Mouse (Mus musculus): ENCODE results near the gene Tnfrsf14.

The Tnfrsf14 gene

DNA sequence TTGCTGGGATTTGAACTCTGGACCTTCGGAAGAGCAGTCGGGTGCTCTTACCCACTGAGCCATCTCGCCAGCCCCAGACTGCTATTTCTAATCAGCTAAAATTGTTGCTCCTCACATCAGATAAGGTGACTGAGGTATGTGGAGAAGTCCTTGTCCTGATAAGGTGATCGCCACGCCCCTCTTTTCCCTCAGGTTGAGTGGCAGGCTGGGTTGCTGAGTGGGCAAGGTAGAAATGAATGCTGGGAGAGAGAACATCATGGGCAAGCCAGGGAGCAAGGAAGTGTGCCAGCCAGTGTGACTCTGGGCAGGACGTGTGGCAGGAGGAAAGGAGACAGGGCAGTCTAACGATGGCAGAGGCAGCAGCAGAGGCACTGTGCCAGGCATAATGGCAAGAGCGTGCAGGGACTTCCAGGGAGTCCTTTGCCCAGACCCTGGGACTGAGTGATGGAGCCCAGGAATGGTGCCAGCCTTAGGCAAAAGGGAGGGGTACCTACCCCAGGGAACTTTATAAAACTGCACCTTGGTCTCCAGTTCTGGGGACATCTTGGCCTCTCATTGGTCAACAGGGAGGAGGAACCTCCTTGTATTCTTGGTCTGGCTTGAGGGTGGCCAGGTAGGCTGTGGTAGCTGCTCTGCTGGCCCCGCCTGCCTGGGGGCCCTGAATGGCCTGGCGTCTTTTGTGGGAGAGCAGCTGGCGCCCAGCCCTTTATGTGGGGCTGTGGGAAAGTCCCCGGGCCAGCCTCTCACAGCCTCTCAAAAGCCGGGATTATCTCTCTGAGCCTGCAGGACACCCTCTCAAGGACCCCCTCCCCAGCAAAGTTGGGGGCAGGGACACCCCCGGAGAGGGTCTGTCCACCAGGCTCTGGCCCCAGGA is 19.9 kb upstream of the Tnfrsf14 start:
- DNase-seq: no peak

DNA sequence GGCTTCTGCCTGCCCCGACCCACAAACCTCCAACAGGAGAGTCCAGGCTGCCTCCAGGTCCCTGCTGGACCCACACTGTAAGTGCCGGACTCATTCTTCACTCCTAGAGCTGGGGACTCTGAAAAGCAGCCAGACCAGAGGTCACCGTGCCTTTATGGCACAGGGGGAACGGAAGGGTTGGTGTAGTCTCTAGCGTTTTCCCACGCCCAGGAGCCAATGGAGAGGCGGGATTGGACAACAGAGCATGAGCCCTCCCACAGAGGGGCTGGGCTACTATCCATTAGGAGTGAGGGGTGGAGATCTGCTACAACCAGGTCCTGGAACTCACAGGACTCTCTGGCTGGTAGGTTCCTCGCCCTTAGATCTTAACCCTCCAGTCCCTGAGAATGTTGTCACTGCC is 18.0 kb upstream of the Tnfrsf14 start:
- DNase-seq: no peak

DNA sequence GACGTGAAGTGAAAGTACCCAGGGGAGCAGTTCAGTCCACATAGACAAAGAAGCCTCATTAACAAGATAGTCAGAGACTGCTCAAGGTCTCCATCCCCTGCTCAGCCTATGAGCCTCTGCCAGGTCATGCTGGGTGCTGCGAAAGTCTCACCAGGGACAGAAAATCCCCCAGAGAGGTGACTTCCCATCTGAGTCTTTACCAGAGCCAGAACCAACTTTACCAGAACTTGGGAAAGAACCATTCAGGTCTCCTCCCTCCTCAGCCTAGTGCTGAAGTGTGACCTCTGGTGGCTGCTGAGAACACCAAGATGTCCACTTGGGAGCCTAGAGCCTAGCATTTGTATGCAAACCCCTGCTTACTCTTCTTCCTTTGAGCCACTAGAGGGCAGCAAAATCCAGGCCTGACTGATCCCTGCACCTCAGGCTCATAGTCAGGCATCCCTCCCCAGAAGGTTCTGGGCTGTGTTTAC is 15.8 kb upstream of the Tnfrsf14 start:
- DNase-seq: peak; percentile 71 to 77

DNA sequence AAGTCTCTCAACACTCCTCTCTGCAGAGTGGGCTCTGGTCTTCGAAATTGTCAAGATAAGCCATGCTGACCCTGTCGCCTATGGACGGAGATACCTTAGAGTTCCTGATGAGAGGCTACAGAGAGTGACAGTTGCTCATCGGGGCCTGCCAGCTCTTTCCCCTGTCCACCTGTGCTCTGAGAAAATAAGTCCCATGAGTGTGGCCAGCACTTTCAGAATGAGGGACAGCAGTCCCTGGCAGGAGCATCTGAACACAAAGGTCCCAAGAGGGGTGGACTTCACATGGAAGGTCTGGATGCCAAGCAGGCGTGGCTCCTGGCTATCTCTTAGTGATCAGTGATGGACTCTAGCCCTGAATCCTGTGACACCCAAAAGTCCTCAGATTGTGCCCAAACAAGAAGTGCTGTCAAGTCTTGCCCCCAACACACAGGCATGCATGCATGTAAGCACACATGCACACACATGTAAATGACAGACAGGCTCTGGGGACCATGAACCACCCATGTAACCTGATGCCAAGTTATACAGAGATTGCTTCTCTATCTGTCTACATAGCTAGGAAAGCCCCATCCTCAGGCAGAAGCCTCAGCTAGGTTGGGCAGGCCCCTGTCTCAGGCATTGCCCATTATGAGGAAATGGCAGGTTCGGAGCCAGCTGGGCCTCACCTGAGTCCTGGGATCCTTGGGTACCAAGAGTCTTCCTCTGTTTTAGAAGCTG is 15.1 kb upstream of the Tnfrsf14 start:
- DNase-seq: no peak

DNA sequence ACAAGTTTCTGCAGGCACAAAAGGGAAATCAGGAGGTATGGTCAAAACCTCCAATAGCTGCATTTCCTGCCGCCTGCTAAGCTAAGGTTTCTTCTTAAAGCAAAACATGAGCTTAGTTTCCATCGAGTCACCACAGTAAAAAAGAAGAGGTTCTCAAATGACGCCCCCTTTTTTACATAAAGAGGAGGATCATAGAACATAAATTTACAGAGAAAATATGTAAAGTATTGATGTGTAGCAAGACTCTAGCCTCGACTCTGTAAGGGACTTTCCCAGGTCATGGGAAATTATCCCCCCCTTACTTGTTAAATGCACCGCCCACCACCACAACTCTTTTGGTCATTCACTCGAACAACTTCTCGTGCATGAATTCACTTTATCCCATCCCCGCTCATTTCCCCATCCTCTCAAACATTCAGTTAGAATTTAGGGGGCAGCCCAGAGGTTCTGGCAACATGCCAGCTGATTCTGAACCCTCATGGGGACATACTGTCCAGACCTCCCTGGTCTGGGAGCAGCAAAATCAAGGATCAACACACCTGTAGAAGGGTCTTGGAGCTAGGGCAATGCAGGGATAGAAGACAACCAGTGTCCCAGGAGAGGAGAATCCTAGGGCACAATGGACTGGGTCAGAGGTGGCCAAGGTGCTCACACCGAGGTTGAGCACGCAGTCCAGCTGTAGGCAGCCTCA is 14.4 kb upstream of the Tnfrsf14 start:
- DNase-seq: no peak

DNA sequence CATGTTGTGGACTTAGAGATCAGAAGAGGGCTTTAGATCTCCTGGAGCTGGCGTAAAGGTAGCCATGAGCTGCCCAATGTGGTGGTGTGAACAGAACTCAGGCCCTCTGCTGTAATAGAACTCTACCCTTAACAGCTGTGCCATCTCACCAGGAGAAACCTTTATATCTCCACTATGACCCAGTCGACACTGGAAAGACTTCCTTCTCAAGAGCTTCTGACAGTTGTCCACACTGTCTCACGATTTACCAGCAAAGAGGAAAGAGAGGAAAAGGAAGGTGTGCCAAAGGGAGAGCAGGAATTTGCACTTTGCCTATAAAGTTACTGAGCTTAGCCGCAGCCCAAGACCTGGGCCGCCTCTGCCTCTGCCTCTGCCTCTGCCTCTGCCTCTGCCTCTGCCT is 13.5 kb upstream of the Tnfrsf14 start:
- no peak for DNase-seq

DNA sequence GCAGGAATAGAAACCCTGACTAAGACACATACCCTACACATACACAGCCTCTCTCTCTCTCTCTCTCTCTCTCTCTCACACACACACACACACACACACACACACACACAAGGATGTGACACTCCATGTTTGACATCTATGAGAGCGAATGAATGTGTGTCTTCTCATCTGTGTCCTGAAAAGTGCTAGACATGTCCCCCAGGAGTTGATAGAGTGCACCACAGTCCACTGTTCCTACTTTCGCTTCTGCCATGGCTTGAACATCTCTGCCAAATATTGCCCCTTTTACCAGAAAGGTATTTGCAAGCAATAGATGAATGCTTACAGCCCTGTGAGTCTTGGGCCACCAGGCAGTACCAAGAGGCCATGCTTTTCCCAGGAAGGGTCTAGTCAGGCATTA is 11.8 kb upstream of the Tnfrsf14 start:
- DNase-seq: no peak

DNA sequence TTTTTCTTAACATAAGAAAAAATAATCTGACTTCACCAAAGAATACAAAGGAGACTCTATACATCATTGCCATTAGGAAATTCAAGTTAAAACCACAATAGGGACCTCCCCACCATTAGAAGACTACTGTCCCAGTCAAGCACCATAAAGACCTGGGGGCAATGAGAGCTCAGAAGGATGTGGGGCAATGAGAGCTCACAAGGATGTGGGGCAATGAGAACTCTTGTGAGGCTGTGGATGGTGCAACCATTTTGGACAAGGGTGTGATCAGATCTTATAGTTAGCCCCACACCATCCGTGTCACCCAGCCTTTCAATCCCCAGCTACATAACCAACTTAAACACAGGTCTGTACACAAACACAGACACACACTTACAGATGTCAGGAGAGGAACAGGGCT is 9.4 kb upstream of the Tnfrsf14 start:
- no peak for DNase-seq

DNA sequence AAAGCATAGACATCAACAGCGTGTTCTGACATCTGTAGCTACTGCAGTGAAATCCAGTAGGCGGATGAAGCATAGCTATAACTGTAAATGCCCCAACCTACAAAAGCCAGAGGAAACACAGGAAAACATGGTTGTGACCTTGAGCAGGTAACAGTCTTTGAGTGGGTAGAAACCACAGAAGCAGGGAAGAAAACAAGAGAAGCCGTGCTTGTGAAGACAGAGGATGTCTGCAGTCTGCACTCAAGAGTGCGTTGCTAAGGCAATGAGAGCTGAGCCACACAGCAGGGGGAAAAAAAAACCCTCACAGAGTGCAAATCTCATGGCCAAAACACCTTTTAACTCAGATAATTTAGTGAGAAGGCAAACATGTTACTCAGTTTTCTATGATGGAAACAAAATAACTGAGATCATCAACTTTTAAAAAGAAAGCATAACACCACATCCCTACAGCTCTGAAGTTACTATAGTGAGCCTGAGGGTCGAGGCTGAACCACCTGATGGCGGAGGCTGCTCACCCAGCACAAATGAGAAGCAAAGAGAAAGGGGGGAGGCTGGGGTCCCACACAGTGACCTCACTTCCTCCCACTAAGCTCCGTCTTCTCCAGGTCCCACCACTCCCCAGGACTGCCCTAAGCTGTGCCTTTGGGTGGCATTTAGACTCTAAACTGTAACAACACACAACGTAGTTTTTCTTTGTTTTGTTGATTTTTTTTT is 8.3 kb upstream of the Tnfrsf14 start:
- peak; percentile 63 to 79 for DNase-seq

DNA sequence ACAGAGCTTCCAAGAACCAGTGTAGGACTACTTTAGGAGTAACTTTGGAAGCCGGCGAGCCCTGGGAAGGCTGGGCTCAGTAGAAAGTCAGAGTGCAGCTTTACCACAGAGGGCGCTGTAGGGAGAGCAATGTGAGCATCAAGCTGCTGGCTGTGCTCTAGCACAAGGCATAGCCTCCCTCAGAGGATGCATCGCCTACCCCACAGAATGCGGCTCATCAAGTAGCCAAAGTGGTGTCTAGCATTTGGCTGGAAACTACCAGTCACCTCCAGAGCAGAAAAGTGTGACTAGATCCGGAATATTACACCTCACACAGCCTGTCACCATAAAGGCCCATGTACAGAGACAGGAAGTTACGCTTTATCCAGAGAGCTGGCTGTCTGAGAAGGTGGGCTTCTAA is 7.4 kb upstream of the Tnfrsf14 start:
- peak; percentile 67 to 72 for DNase-seq

DNA sequence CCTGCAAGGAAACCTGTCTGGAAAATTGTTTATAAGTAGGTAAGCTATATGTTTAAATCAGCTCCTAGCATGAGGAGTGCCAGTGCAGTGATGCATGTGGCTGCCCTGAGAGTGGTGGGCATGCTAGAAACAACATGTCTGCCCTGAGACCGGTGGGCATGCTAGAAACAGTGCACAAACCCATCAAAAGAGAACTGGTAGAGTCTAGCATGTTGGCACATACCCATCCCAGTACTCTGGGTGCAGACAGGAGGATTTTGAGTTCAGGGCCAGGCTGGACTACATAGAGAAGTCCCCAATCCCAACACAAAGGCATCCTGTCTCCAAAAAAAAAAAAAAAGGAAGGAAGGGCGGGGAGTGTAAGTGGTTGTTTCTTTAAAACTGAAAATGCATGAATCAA is 6.4 kb upstream of the Tnfrsf14 start:
- no peak for DNase-seq

DNA sequence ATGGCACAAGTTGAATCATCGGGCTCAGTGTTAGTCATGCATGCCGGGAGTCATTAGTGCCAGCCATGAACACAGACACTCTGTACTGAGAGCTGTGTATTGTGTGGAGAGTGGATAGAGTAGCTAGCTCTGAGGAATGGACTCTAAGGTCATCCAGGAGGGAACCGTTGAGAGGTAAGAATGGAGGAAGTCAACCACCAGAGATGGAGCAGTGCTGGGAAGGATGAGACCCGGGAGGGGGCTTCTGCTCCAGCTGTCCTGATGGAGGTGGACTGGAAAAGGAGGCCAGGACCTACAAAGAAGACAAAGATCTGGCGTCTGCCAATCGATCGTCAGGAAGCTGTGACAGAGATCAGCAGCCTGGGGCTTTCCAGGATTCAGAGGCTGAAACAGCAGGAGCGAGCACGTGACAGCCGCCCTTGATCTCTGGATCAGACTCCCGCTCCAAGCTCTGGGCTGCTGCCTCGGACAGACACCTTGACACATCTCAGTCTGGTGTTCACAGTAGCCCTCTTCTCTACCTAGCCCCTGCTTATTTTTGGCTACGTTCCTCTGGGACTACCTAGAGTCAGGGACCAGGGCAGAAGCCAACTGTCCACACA is 5.0 kb upstream of the Tnfrsf14 start:
- no peak for DNase-seq

DNA sequence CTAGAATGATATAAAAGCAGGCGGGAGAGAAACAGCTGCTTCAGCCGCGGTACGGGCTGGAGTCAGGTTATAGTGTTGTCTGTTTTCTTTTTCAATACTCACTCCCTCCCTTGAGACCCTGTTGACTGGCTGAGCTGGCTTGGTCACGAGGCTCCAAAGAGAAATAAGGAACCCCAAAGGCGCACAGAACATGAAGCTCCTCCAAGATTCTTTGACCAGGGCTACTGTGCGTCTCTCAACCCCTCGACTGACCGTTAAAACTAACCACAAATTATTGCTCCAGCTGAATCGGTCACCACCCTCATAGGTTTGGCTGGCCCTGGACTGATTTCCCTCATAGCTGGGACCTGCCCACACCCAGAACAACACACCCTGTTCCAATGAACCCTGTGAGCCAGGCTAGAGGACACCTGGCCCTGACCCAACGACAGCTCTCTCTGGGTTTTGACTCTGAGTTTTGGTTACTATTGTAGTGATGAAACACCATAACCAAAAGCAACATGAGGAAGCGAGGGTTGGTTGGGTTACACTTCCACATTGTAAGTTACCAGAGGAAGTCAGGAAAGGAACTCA is 811 bp upstream of the Tnfrsf14 start:
- no peak for DNase-seq

DNA sequence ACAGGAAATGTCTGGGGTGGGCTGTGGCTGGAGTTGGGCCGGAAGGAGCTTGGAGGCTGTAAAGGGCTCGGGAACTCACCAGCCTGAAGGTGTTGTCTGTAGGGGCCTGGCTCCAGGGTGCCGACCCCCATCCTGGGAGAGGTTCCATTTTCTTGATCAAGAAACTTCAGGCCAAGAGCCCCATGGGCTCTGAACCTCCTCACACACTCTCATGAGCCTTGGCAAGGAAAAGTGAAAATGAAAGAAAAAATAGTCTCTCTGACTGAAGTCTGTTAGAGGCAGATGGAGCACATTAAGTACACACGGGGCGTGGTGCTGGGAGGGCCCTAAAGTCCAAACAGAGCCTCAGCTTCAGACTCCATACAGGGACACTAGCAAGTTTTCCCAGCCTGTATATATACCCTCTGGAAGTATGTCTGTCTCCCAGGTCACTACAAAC is 445 bp downstream of the Tnfrsf14 start:
- DNase-seq: peak; percentile 55 to 60

DNA sequence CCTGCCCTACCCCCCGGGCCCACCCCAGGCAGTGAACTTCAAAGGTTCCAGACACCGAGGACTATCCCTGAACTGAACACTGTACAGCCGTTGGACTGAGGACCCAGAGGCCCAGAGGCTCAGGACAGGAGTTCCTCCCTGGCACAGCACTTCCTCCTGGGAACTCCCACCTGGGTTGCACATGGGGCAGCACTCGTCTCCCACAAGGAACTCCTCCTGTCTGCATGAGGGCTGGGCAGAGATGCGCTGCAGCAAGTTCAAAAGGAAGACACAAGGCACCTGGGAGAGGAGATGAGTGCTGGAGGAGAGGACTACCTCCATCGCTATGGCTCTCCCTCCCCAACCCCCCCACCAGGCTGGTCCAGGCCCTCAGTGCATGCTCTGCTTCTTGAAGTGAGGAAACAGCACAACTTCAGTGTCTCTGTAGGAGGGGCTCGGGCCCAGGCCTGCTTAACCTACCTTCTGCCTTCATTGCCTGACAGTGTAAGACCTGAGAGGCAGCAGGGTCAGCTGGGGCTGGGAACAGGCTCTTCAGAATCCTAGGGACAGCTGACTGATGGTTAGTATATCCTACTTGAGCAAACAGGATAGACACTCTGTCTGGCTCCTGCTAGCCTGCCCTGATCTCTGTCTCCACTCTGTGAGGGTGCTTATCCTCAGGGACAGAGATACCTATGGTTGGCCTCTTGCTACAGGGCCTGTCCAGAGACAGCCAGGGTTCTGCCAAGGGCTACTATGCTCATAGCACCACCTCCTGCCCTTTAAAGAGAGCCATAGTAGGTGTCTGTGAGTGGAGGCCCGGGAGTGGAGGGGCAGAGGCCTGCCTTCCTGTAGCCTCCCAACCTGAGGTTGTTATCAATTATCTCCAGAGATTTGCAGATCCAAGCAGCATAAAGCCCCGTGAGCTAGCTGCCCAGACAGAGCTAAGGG is 1.1 kb downstream of the Tnfrsf14 start:
- peak; percentile 55 to 63 for DNase-seq

DNA sequence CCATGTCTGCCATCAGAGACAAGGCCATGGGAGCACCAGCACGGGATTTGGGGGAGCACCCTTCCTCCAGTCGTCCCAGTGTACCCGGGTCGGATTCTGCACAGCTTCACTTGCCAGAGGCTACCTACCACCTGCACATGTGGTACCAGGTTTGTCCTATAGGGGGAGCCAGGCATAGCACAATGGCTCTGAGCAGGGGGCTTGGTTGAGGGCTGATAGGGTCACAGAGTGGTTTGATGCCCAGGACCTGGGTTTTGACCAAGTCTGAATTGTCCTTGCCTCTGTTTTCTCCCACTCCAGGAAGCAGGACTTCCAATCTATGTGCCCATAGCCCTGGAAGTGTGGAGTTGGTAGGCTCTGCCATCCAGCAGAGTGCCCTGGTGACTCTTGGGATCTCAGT is 3.0 kb downstream of the Tnfrsf14 start:
- peak; percentile 67 to 72 for DNase-seq

DNA sequence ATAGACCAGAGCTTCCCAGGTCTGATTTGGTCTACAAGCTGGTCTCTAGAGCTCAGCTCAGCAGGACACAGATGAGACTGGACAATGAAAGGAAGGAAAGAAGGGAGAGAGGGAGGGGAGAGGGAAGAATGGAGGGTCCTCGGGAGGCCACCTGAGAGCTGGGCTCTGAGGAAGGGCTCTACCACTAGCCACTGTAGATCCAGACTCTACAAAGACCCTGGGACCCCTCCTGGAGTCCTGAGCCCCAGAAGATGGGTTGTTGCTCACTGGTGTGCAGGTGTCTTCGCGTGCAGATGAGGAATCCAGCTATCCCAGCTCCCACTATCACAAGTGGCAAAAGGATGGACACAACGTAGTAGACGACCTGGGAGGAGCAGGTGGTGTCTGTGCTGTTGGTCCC is 5.4 kb downstream of the Tnfrsf14 start:
- DNase-seq: no peak

DNA sequence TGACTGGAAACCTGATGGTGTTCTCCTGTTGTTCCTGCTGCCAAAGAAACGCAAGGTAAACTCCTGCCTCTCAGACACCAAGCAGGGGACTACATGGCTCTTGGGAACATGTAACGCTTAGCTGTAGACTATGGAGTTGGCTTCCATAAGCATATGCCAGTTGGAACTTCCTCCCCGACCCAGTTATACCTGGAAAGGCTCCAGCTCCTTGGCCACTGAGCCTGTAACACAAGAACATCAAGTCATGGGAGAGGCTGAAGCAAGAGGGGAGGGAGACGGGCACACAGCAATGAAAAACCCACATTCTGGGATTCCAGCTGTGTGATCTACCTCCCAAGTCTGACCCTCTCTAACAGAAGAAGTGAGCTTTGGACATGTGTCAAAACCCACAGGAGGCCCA is 6.1 kb downstream of the Tnfrsf14 start:
- no peak for DNase-seq

DNA sequence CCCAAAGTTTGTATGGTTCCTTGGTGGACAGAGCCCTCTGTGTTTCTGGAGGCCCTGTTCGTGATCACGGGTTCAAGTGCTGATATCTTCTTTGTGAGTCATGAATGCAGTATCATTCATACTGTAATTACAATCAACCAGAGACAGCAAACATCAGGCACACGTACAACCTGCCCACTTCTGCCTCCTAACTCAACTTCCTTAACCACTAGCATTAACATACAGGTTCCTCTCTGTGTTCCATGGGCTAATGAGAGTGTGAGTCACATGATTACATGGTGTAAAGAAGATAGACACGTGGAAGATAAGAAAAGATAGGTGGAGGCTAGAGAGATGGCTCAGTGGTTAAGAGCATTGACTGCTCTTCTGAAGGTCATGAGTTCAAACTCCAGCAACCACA is 11.7 kb downstream of the Tnfrsf14 start:
- no peak for DNase-seq

DNA sequence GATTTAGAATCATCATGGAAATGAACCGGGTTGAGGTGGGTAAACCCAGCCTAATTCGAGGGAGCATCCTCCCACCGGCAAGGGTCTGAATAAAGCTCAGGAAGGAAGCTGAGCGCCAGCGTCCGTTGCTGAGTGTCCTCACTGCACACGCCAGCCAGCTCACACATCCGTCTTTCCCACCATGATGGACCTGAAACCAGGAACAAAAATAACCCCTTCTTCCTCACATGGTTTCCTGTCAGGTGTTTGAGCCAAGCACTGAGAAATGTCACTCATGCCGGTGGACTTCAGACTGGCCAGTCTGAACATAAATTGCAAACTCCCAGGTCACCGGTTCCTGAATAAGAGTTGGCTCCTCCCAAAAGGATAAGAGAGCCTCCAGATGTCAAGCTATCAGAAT is 13.1 kb downstream of the Tnfrsf14 start:
- DNase-seq: no peak

DNA sequence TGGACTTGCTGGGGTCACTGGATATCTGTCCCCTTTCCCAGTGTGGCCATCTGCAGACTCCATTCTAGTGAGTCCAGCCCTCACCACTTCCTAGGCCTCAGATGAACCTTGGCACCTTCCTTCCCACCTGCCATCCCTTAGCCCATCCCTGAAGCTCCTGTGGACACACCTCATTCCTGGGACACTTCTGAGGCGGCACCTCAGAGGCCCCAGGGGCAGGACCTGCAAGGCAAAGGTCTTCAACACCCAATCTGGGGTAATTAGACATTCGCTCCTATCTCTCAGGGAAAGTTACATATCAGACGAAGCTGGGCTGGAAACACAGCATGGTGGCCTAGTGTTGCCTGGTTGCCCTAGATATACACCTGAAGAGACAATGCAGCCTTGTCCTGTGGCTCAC is 13.7 kb downstream of the Tnfrsf14 start:
- no peak for DNase-seq

Data from thymus, postnatal 36 days (tissue).